Mouse (Mus musculus): ENCODE measurements around the gene Cyb561a3.

DNA sequence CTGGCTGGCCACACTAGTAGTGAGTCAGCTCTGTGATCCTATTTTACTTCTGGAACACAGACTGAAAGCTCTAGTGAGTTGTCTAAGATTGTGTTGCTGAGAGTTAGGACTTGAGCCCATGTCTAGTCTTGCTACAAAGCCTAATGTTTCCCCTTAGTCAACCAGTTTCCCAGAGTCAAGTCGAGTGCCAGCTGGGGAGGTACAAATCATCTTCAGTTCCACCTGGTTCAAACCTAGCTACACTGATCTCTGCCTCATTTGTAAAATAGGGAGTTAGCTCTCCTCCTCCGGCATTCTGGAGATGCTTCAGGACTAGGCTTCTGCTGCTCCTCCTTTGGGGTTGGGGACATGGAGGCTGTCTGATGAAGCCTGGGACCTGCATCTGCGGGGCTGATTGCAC lies 27.6 kb downstream of the Cyb561a3 start:
- TF ChIP-seq CTCF (IDR thresholded peaks at IDR 0.05 in 2 of 3, conservative IDR thresholded peaks at IDR 0.05 in 1 of 3; ENCODE audit: control insufficient read depth in 1 of 3, insufficient read depth in 1 of 3, low read depth in 2 of 3, low read length in 3 of 3, poor library complexity in 1 of 3, severe bottlenecking in 1 of 3) (no peak), POLR2A (IDR thresholded peaks at IDR 0.05; ENCODE audit: control insufficient read depth in 1 of 2, insufficient read depth in 1 of 2, low read depth in 1 of 2, low read length in 2 of 2, poor library complexity in 1 of 2) (no peak), MAX (IDR thresholded peaks at IDR 0.05; ENCODE audit: low read length) (no peak), EP300 (IDR thresholded peaks at IDR 0.05; ENCODE audit: low read depth in 1 of 2, low read length in 2 of 2) (no peak), TAL1 (IDR thresholded peaks at IDR 0.05; ENCODE audit: low read length) (no peak), MYB (IDR thresholded peaks at IDR 0.05; ENCODE audit: low read depth, low read length) (no peak), HCFC1 (IDR thresholded peaks at IDR 0.05; ENCODE audit: low read depth, low read length) (no peak), UBTF (IDR thresholded peaks at IDR 0.05; ENCODE audit: borderline replicate concordance, insufficient read depth, low read depth, low read length) (no peak), JUND (IDR thresholded peaks at IDR 0.05; ENCODE audit: low read depth, low read length) (no peak), USF2 (IDR thresholded peaks at IDR 0.05; ENCODE audit: borderline replicate concordance in 1 of 2, insufficient read depth in 1 of 2, low read depth in 1 of 2, low read length in 2 of 2) (no peak), E2F4 (IDR thresholded peaks at IDR 0.05; ENCODE audit: borderline replicate concordance, low read depth, low read length) (no peak)

All from MEL (cell line).